Mouse (Mus musculus) spleen, adult 2 months (tissue): ENCODE measurements around the gene Fa2h.

ENCODE experiments used
- CTCF ChIP-seq: fragments of 200-500 bp; IDR thresholded peaks from 2 replicates; pipeline ENCODE4 v1.5.1; 2011; ENCODE audit warnings: mild to moderate bottlenecking, inconsistent platforms; ENCODE audit not compliant: insufficient read depth, insufficient read length, insufficient replicate concordance; ENCODE audit errors: extremely low read depth
- POLR2A ChIP-seq: fragments of 200-500 bp; IDR thresholded peaks from 2 replicates; pipeline ENCODE4 v1.6.1; 2011; ENCODE audit warnings: low read depth, low read length, inconsistent platforms

DNA sequence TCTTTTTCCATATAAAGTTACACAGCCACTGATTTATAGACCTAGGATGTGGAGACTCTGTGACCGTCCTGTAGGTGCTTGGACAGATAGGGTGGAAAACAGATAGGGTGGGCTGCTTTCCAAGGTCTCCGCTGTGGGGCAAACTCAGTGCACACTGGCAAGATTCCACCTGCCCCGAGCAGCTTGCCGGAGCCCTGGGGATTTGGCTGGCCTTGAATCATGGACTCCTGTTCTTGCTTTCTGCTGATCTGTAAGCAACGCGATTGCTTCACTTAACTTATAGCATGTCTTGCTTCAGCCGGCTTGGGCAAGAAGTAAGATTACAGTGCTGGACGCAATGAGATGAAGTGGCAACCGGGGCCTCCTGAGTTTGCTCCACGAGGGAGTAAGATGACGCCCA lies 30.6 kb upstream of the Fa2h start:
- TF ChIP-seq CTCF, result no peak
- no peak for TF ChIP-seq POLR2A
